Mouse (Mus musculus): ENCODE data around the gene Cyp4f18. TPM values are rescaled to one million over a fixed set of nuclear protein-coding genes. Genes with fewer than 3 reads are reported as not detected.
"Not testable (repeated sequence)": the region's sequence is repeated elsewhere in the genome, so short reads cannot be mapped to it uniquely, and the experiment has no call there.

The Cyp4f18 gene
- 0.30 and 0.39 TPM in 2 replicates for polyA plus RNA-seq (2014; fragmentation: Nextera tagmentation; extraction: Ambion mirVana)

GRCm38 (mm10) chr8:72009473-72009872 is at the start of gene Cyp4f18:
Gene Cyp4f18, minus strand, starts transcription at chr8:72009626.
- ATAC-seq (replicated peaks; ENCODE audit: insufficient number of reproducible peaks, low FRiP score, low TSS enrichment): no peak
- H3K27ac ChIP-seq (ENCODE audit: low read depth, low read length): no peak within 1 kb of the TSS
- no peaks in the 10 kb centered on the region for H3K9me3 ChIP-seq (replicated peaks; ENCODE audit: control insufficient read depth, low read length)
- H3K36me3 ChIP-seq (ENCODE audit: control insufficient read depth, insufficient read depth, low read length): no peaks in the 10 kb centered on the region
- H3K4me3 ChIP-seq (ENCODE audit: low read depth, low read length): no peak within 1 kb of the TSS
- 57% methylated on average over 3 of the region's 3 CpGs for WGBS (ENCODE audit: insufficient replicate concordance)
- no peak within 1 kb of the TSS for H3K4me2 ChIP-seq
- no peak within 1 kb of the TSS for H3K9ac ChIP-seq (ENCODE audit: low read depth, low read length)
- no peaks in the 10 kb centered on the region for H3K27me3 ChIP-seq (ENCODE audit: control insufficient read depth, insufficient read depth, low read length)
- H3K4me1 ChIP-seq (ENCODE audit: control insufficient read depth, insufficient read depth, low read length): no peaks in the 10 kb centered on the region

- not testable (repeated sequence) for H3K9me3 ChIP-seq (replicated peaks; ENCODE audit: control insufficient read depth, low read length); H3K4me3 ChIP-seq (ENCODE audit: low read depth, low read length); ATAC-seq (replicated peaks; ENCODE audit: insufficient number of reproducible peaks, low FRiP score, low TSS enrichment); H3K27me3 ChIP-seq (ENCODE audit: control insufficient read depth, insufficient read depth, low read length); H3K27ac ChIP-seq (ENCODE audit: low read depth, low read length); H3K9ac ChIP-seq (ENCODE audit: low read depth, low read length); H3K36me3 ChIP-seq (ENCODE audit: control insufficient read depth, insufficient read depth, low read length); H3K4me2 ChIP-seq; H3K4me1 ChIP-seq (ENCODE audit: control insufficient read depth, insufficient read depth, low read length)
- 86% methylated on average over 3 of the region's 4 CpGs for WGBS (ENCODE audit: insufficient replicate concordance)
Measured at GRCm38 (mm10) chr8:72057643-72058042, 48.2 kb upstream of the Cyp4f18 start.

GRCm38 (mm10) chr8:72054633-72055032 is 45.2 kb upstream of the Cyp4f18 start:
- H3K4me1 ChIP-seq (ENCODE audit: control insufficient read depth, insufficient read depth, low read length); ATAC-seq (replicated peaks; ENCODE audit: insufficient number of reproducible peaks, low FRiP score, low TSS enrichment); H3K9ac ChIP-seq (ENCODE audit: low read depth, low read length); H3K4me3 ChIP-seq (ENCODE audit: low read depth, low read length); H3K36me3 ChIP-seq (ENCODE audit: control insufficient read depth, insufficient read depth, low read length); H3K27me3 ChIP-seq (ENCODE audit: control insufficient read depth, insufficient read depth, low read length); H3K27ac ChIP-seq (ENCODE audit: low read depth, low read length); H3K4me2 ChIP-seq; H3K9me3 ChIP-seq (replicated peaks; ENCODE audit: control insufficient read depth, low read length): not testable (repeated sequence)

GRCm38 (mm10) chr8:72042493-72042892 is 33.1 kb upstream of the Cyp4f18 start:
- Histone ChIP-seq H3K9me3 (replicated peaks; ENCODE audit: control insufficient read depth, low read length) (no peaks in the 10 kb centered on the region), H3K4me1 (ENCODE audit: control insufficient read depth, insufficient read depth, low read length) (no peaks in the 10 kb centered on the region), H3K4me3 (ENCODE audit: low read depth, low read length) (no peak overlapping the region), H3K9ac (ENCODE audit: low read depth, low read length) (no peak overlapping the region), H3K4me2 (no peak overlapping the region), H3K27ac (ENCODE audit: low read depth, low read length) (no peak overlapping the region), H3K27me3 (ENCODE audit: control insufficient read depth, insufficient read depth, low read length) (no peaks in the 10 kb centered on the region), H3K36me3 (ENCODE audit: control insufficient read depth, insufficient read depth, low read length) (no peaks in the 10 kb centered on the region)
- WGBS (ENCODE audit: insufficient replicate concordance): 55% methylated on average over 1 of the region's 1 CpGs
- no peak for ATAC-seq (replicated peaks; ENCODE audit: insufficient number of reproducible peaks, low FRiP score, low TSS enrichment)

- H3K27ac ChIP-seq (ENCODE audit: low read depth, low read length); H3K4me2 ChIP-seq; H3K9ac ChIP-seq (ENCODE audit: low read depth, low read length); H3K36me3 ChIP-seq (ENCODE audit: control insufficient read depth, insufficient read depth, low read length); H3K27me3 ChIP-seq (ENCODE audit: control insufficient read depth, insufficient read depth, low read length); H3K4me1 ChIP-seq (ENCODE audit: control insufficient read depth, insufficient read depth, low read length); H3K4me3 ChIP-seq (ENCODE audit: low read depth, low read length); H3K9me3 ChIP-seq (replicated peaks; ENCODE audit: control insufficient read depth, low read length); ATAC-seq (replicated peaks; ENCODE audit: insufficient number of reproducible peaks, low FRiP score, low TSS enrichment): not testable (repeated sequence)
- WGBS (ENCODE audit: insufficient replicate concordance): 56% methylated on average over 4 of the region's 4 CpGs
Measured at GRCm38 (mm10) chr8:72040918-72041317, 31.5 kb upstream of the Cyp4f18 start, which contains the start of gene Olfr372. Gene Olfr372, plus strand, starts transcription at chr8:72041218.

- not testable (repeated sequence) for H3K36me3 ChIP-seq (ENCODE audit: control insufficient read depth, insufficient read depth, low read length); H3K9ac ChIP-seq (ENCODE audit: low read depth, low read length)
Measured at GRCm38 (mm10) chr8:72032926-72033325, 23.5 kb upstream of the Cyp4f18 start.

GRCm38 (mm10) chr8:72024886-72025285 is 15.5 kb upstream of the Cyp4f18 start:
- H3K4me2 ChIP-seq; H3K9me3 ChIP-seq (replicated peaks; ENCODE audit: control insufficient read depth, low read length); ATAC-seq (replicated peaks; ENCODE audit: insufficient number of reproducible peaks, low FRiP score, low TSS enrichment); H3K9ac ChIP-seq (ENCODE audit: low read depth, low read length); H3K4me3 ChIP-seq (ENCODE audit: low read depth, low read length); H3K27ac ChIP-seq (ENCODE audit: low read depth, low read length); H3K36me3 ChIP-seq (ENCODE audit: control insufficient read depth, insufficient read depth, low read length); H3K4me1 ChIP-seq (ENCODE audit: control insufficient read depth, insufficient read depth, low read length); H3K27me3 ChIP-seq (ENCODE audit: control insufficient read depth, insufficient read depth, low read length): not testable (repeated sequence)
- WGBS (ENCODE audit: insufficient replicate concordance): 17% methylated on average over 4 of the region's 9 CpGs

More at GRCm38 (mm10) chr8:72032926-72033325, 23.5 kb upstream of the Cyp4f18 start:
- not testable (repeated sequence) for H3K27me3 ChIP-seq (ENCODE audit: control insufficient read depth, insufficient read depth, low read length); H3K9me3 ChIP-seq (replicated peaks; ENCODE audit: control insufficient read depth, low read length); H3K27ac ChIP-seq (ENCODE audit: low read depth, low read length); H3K4me3 ChIP-seq (ENCODE audit: low read depth, low read length); ATAC-seq (replicated peaks; ENCODE audit: insufficient number of reproducible peaks, low FRiP score, low TSS enrichment); H3K4me1 ChIP-seq (ENCODE audit: control insufficient read depth, insufficient read depth, low read length); H3K4me2 ChIP-seq
- WGBS (ENCODE audit: insufficient replicate concordance): 44% methylated on average over 4 of the region's 4 CpGs

- no peak overlapping the region for H3K4me3 ChIP-seq (ENCODE audit: low read depth, low read length)
- H3K9me3 ChIP-seq (replicated peaks; ENCODE audit: control insufficient read depth, low read length): no peaks in the 10 kb centered on the region
- no peak overlapping the region for H3K27ac ChIP-seq (ENCODE audit: low read depth, low read length)
- 53% methylated on average over 2 of the region's 2 CpGs for WGBS (ENCODE audit: insufficient replicate concordance)
- no peak for ATAC-seq (replicated peaks; ENCODE audit: insufficient number of reproducible peaks, low FRiP score, low TSS enrichment)
- no peak overlapping the region for H3K9ac ChIP-seq (ENCODE audit: low read depth, low read length)
- H3K4me2 ChIP-seq: no peak overlapping the region
- H3K36me3 ChIP-seq (ENCODE audit: control insufficient read depth, insufficient read depth, low read length): no peaks in the 10 kb centered on the region
- H3K27me3 ChIP-seq (ENCODE audit: control insufficient read depth, insufficient read depth, low read length): no peaks in the 10 kb centered on the region
- H3K4me1 ChIP-seq (ENCODE audit: control insufficient read depth, insufficient read depth, low read length): no peaks in the 10 kb centered on the region
Measured at GRCm38 (mm10) chr8:72019816-72020215, 10.4 kb upstream of the Cyp4f18 start.

GRCm38 (mm10) chr8:72019022-72019421 is 9.6 kb upstream of the Cyp4f18 start:
- not testable (repeated sequence) for H3K9ac ChIP-seq (ENCODE audit: low read depth, low read length); H3K9me3 ChIP-seq (replicated peaks; ENCODE audit: control insufficient read depth, low read length); ATAC-seq (replicated peaks; ENCODE audit: insufficient number of reproducible peaks, low FRiP score, low TSS enrichment); H3K4me3 ChIP-seq (ENCODE audit: low read depth, low read length); H3K36me3 ChIP-seq (ENCODE audit: control insufficient read depth, insufficient read depth, low read length); H3K27ac ChIP-seq (ENCODE audit: low read depth, low read length); H3K27me3 ChIP-seq (ENCODE audit: control insufficient read depth, insufficient read depth, low read length); H3K4me2 ChIP-seq; H3K4me1 ChIP-seq (ENCODE audit: control insufficient read depth, insufficient read depth, low read length)
- WGBS (ENCODE audit: insufficient replicate concordance): 73% methylated on average over 1 of the region's 1 CpGs

Data from heart, embryonic 11.5 days (tissue).